Mouse (Mus musculus) lung, embryonic 14.5 days (tissue): ENCODE results near the gene Zscan5b. TPM values are rescaled to one million over a fixed set of nuclear protein-coding genes. Genes with fewer than 3 reads are reported as not detected.

ENCODE experiments used
- ATAC-seq: fragments of 200-750 bp; cut with Nextera tagmentation; 2 replicates; pipeline ENCODE4 v1.8.0; 2017; ENCODE audit warnings: mild to moderate bottlenecking, moderate TSS enrichment, moderate library complexity; ENCODE audit not compliant: insufficient read depth
- DNase-seq: peaks from one replicate; pipeline ENCODE4 v3.0.0-alpha.2; 2015
- H3K27ac ChIP-seq: fragments of 300-500 bp; sonication (generic); 2 replicates; pipeline ENCODE4 v1.5.1; 2014; ENCODE audit warnings: low read depth, mild to moderate bottlenecking, moderate library complexity
- H3K27me3 ChIP-seq: fragments of 300-500 bp; sonication (generic); 2 replicates; pipeline ENCODE4 v1.6.1; 2014; ENCODE audit warnings: low read length, control low read depth; ENCODE audit not compliant: insufficient read depth
- H3K36me3 ChIP-seq: fragments of 300-500 bp; sonication (generic); 2 replicates; pipeline ENCODE4 v1.6.1; 2014; ENCODE audit warnings: control low read depth; ENCODE audit not compliant: insufficient read depth
- H3K4me1 ChIP-seq: fragments of 300-500 bp; sonication (generic); 2 replicates; pipeline ENCODE4 v1.6.1; 2014; ENCODE audit warnings: antibody characterized with exemption, control low read depth; ENCODE audit not compliant: insufficient read depth
- H3K4me2 ChIP-seq: fragments of 300-500 bp; sonication (generic); 2 replicates; pipeline ENCODE4 v1.6.1; 2014; ENCODE audit warnings: mild to moderate bottlenecking
- H3K4me3 ChIP-seq: fragments of 300-500 bp; sonication (generic); 2 replicates; pipeline ENCODE4 v1.5.1; 2014; ENCODE audit warnings: low read depth, low read length
- H3K9ac ChIP-seq: fragments of 300-500 bp; sonication (generic); 2 replicates; pipeline ENCODE4 v1.6.1; 2014
- H3K9me3 ChIP-seq: fragments of 300-500 bp; sonication (generic); 2 replicates; pipeline ENCODE4 v1.6.1; 2016; ENCODE audit warnings: low read depth, low read length, control low read depth
- CTCF ChIP-seq: IDR thresholded peaks from 2 replicates; pipeline ENCODE4 v1.5.1; 2016; ENCODE audit warnings: antibody characterized with exemption, low read depth
- WGBS: fragments of 180-500 bp; shearing (Covaris S2); extraction: QIAGEN DNeasy Blood & Tissue Kit; methylation state at CpG from one replicate; pipeline ENCODE4 v1.1.7; 2014; 5-methylcytosine and 5-hydroxymethylcytosine counted together
- polyA plus RNA-seq: library from polyadenylated mRNA; unstranded; fragments of >200 nt; fragmentation: Nextera tagmentation; extraction: Ambion mirVana; gene quantifications from 2 replicates; pipeline ENCODE4 v1.2.1, GENCODE M21; 2014

Gene Zscan5b
- polyA plus RNA-seq, 1 experiment from 2014 or later, result not detected

DNA sequence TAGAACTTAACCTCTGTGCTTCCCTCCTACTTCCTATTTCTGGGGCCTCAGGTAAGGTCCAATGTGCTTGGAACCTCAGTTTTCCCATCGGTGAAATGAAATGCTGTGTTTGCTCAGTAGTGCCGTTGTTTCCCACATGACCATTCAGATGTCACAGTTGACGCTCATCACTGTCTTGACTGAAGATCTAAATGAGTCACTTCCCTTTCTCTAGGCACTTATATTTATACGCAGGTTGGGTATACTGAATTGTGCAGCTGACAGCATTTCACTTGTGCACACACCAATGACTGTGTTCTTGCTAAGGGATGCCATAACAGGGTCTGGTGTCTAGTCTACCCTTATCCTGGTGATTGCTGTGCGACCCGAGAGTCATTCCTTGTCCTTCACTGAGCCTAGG, 63.3 kb downstream of the Zscan5b start:
- ATAC-seq (no peak), DNase-seq (no peak)
- no peaks in the 10 kb centered on the region for H3K9me3 ChIP-seq
- H3K9ac ChIP-seq, result no peak overlapping the region
- H3K27ac ChIP-seq, result no peak overlapping the region
- 0 out of 2 replicates have a peak, but pooled peaks cover 3% of the 10 kb centered on the region for H3K4me1 ChIP-seq
- H3K4me3 ChIP-seq, result no peak overlapping the region
- peak overlapping the region; percentile 74 for H3K4me2 ChIP-seq
- no peaks in the 10 kb centered on the region for H3K36me3 ChIP-seq
- WGBS, result 78% methylated on average over 6 of the region's 6 CpGs
- no peaks in the 10 kb centered on the region for H3K27me3 ChIP-seq
- no peak for TF ChIP-seq CTCF

DNA sequence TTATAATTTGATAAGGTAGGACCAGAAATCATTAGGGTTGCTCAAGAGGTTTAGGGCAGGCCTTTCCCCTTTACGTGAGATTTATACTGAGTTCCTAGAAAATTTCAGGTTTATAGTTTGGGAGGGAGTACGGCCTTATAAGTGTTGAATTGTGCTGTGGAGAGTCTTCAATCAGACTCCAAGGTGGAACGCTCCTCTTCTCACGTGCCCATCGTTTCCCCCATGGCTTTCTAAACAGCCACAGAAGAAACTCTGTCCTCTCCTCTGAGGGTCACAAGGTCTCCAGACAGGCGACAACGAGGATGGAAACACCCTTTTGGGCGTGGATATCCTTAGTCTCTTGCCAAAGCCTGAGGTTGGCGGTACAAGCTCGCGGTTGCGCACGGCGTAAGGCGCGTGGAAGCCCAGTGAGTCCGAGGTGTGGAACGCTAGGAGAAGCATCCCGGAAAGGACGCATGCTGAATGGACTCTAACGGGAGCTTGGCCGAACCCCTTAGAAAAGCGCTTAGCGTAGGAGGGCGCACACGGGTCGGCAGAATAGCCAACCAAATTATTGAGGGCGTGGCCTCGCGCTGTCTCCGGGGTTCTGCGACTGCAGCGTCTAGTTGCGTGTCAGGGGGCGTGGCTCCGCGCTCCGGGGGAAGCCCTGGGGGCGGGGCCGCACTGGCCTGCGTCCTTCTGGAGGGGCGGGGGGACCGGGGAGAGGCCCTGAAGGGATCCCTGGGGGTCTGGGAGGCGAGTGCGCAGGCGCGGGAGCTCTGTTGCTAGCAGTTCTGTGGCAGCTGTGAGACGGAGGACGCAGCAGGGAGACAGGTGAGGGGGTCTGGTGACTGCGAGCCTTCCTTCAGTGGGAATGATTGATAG, 64.0 kb downstream of the Zscan5b start, which contains the start of gene Zfp667:
Gene Zfp667, plus strand, starts transcription at position 738 of the 864 bp plus-strand sequence.
- peak; percentile 87 for ATAC-seq
- TF ChIP-seq CTCF, result peak; percentile 25
- WGBS, result 2% methylated on average over 50 of the region's 50 CpGs

DNA sequence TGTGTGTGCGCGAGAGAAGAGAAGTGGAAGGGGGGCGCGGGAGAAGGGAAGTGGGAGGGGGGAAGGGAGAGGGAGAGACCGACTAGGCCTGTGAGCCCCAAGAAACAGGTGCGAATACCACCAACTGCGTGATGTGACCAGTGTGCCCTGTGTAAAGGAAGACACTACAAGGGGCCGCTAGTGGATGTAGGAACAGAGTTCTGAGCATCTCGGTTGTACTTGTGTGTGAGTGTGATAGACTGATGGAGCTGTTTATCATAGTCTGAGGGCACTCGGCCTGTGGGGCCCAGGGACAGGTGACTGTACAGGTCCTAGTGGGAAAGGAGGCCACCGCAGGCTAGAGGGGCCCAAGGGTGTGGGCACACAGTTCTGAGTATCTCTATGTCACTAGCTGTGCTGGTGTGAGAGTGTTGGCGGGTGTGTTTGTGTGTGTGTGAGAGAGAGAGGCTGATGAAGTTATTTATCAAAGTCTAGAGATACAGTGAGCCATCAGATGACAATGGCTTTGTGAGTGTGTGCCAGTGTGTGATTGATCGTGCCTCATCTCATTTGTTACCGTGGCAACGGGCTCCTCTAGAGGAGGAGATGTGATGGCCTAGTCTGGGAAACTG, 64.9 kb downstream of the Zscan5b start:
- no peaks in the 10 kb centered on the region for H3K9me3 ChIP-seq
- H3K4me2 ChIP-seq, result peak overlapping the region; percentile 74
- H3K36me3 ChIP-seq, result 0 out of 2 replicates have a peak, but pooled peaks cover 2% of the 10 kb centered on the region
- DNase-seq (peak; percentile 12), ATAC-seq (peak; percentile 7; the same call in 1 of the 2 replicates)
- H3K4me3 ChIP-seq, result peak overlapping the region; percentile 40
- TF ChIP-seq CTCF, result no peak
- 16% methylated on average over 15 of the region's 15 CpGs for WGBS
- H3K9ac ChIP-seq, result peak overlapping the region; percentile 48
- H3K27me3 ChIP-seq, result no peaks in the 10 kb centered on the region
- H3K4me1 ChIP-seq, result 0 out of 2 replicates have a peak, but pooled peaks cover 3% of the 10 kb centered on the region
- H3K27ac ChIP-seq, result no peak overlapping the region

More for the DNA sequence above, 64.0 kb downstream of the Zscan5b start, which contains the start of gene Zfp667:
- H3K27ac ChIP-seq, result peak within 1 kb of the TSS; percentile 86
- 0 out of 2 replicates have a peak, but pooled peaks cover 2% of the 10 kb centered on the region for H3K36me3 ChIP-seq
- H3K9ac ChIP-seq, result peak within 1 kb of the TSS; percentile 63
- 0 out of 2 replicates have a peak, but pooled peaks cover 3% of the 10 kb centered on the region for H3K4me1 ChIP-seq
- H3K4me3 ChIP-seq, result peak within 1 kb of the TSS; percentile 40
- no peaks in the 10 kb centered on the region for H3K27me3 ChIP-seq
- peak; percentile 99 for DNase-seq
- H3K9me3 ChIP-seq, result no peaks in the 10 kb centered on the region
- H3K4me2 ChIP-seq, result peak within 1 kb of the TSS; percentile 74

Other genes starting within 250 kb of the Zscan5b start
- not detected in 2 replicates for gene Vmn1r65, start 211.3 kb upstream of the Zscan5b start, polyA plus RNA-seq
- not detected in 2 replicates for gene Nlrp4c, start 177.1 kb upstream of the Zscan5b start, polyA plus RNA-seq
- 12.7 and 14.9 TPM in 2 replicates for gene Zfp787, start 66.3 kb upstream of the Zscan5b start, polyA plus RNA-seq
- 57.3 TPM in 2 replicates for gene Zfp444, start 50.1 kb upstream of the Zscan5b start, polyA plus RNA-seq
- gene Galp, start 25.2 kb upstream of the Zscan5b start, polyA plus RNA-seq, result not detected in 2 replicates
- not detected in 2 replicates for gene Epp13, start 30.4 kb downstream of the Zscan5b start, polyA plus RNA-seq
- 5.8 and 6.0 TPM in 2 replicates for gene Zfp667, start 64.3 kb downstream of the Zscan5b start, polyA plus RNA-seq
- 5.3 and 6.6 TPM in 2 replicates for gene Zfp583, start 109.0 kb downstream of the Zscan5b start, polyA plus RNA-seq
- gene Gm3854, start 121.5 kb downstream of the Zscan5b start, polyA plus RNA-seq, result 1.2 and 1.6 TPM in 2 replicates
- gene Zfp78, start 141.0 kb downstream of the Zscan5b start, polyA plus RNA-seq, result 2.1 and 2.7 TPM in 2 replicates
- gene Zfp28, start 161.0 kb downstream of the Zscan5b start, polyA plus RNA-seq, result 9.6 and 11.9 TPM in 2 replicates
- gene Smim17, start 176.4 kb downstream of the Zscan5b start, polyA plus RNA-seq, result 0.22 and 0.61 TPM in 2 replicates
- not detected in 2 replicates for gene Gm20715, start 188.0 kb downstream of the Zscan5b start, polyA plus RNA-seq
- not detected in 2 replicates for gene Olfr1344, start 216.4 kb downstream of the Zscan5b start, polyA plus RNA-seq
- gene Olfr1336, start 233.9 kb downstream of the Zscan5b start, polyA plus RNA-seq, result not detected in 2 replicates
- gene Olfr1346, start 244.8 kb downstream of the Zscan5b start, polyA plus RNA-seq, result not detected in 2 replicates